Mouse (Mus musculus): ENCODE data around the gene Robo2.

- TF ChIP-seq GATA1 (IDR thresholded peaks at IDR 0.05; ENCODE audit: borderline replicate concordance, low read length): no peak
- TF ChIP-seq FLI1 (IDR thresholded peaks at IDR 0.05; ENCODE audit: low read length): no peak
These were observed 242.5 kb downstream of the Robo2 start for GRCm38 (mm10) chr16:74169121-74169520.

Measured in megakaryocyte, embryonic 14.5 days (primary cell).